Mouse (Mus musculus) MEL (cell line): Measurements from ENCODE around the gene Nxt1. TPM values are rescaled to one million over a fixed set of nuclear protein-coding genes. Genes with fewer than 3 reads are reported as not detected.
A peak's percentile ranks its signal among the peaks of the same experiment; 100 is the strongest.

Source experiments
- DNase-seq: peaks from one replicate; pipeline ENCODE4 v3.0.0; 2011; ENCODE audit warnings: low read depth, low spot score
- H3K27ac ChIP-seq: 2 replicates; pipeline ENCODE4 v1.5.1; 2012; ENCODE audit warnings: low read depth, mild to moderate bottlenecking, control low read depth, low read length, moderate library complexity; ENCODE audit not compliant: control insufficient read depth
- H3K27me3 ChIP-seq, 2 experiments: fragments of 150-350 bp in 1 of 2; sonication (generic) in 1 of 2; 2 replicates each; pipeline ENCODE4 v1.6.1; 2012; ENCODE audit warnings: low read length in 2 of 2, mild to moderate bottlenecking in 2 of 2, improper control_type of control experiment in 1 of 2, moderate library complexity in 1 of 2; ENCODE audit not compliant: insufficient read depth in 2 of 2, control insufficient read depth in 1 of 2
- H3K36me3 ChIP-seq, 2 experiments: 2 replicates each; pipeline ENCODE4 v1.6.1; 2012 to 2014; ENCODE audit warnings: low read length in 2 of 2, improper control_type of control experiment in 1 of 2, inconsistent platforms in 1 of 2, mild to moderate bottlenecking in 1 of 2; ENCODE audit not compliant: insufficient read depth in 2 of 2, control insufficient read depth in 1 of 2
- H3K4me1 ChIP-seq, 2 experiments: fragments of 150-350 bp in 1 of 2; sonication (generic) in 1 of 2; 2 replicates each; pipeline ENCODE4 v1.6.1; 2012; ENCODE audit warnings: low read length in 2 of 2, improper control_type of control experiment in 1 of 2, mild to moderate bottlenecking in 1 of 2; ENCODE audit not compliant: insufficient read depth in 2 of 2, control insufficient read depth in 1 of 2
- H3K4me3 ChIP-seq, 2 experiments: fragments of 150-350 bp in 1 of 2; sonication (generic) in 1 of 2; 2 replicates each; pipeline ENCODE4 v1.5.1; 2012; ENCODE audit warnings: low read depth in 2 of 2, low read length in 2 of 2, mild to moderate bottlenecking in 2 of 2, moderate library complexity in 2 of 2, control low read depth in 1 of 2, improper control_type of control experiment in 1 of 2; ENCODE audit not compliant: control insufficient read depth in 1 of 2, insufficient read depth in 1 of 2
- H3K79me2 ChIP-seq: 2 replicates; pipeline ENCODE4 v1.6.1; 2012; ENCODE audit warnings: mild to moderate bottlenecking, low read length, moderate library complexity; ENCODE audit not compliant: control insufficient read depth, poor library complexity, insufficient read depth
- H3K9ac ChIP-seq: 2 replicates; pipeline ENCODE4 v1.6.1; 2012; ENCODE audit warnings: low read depth, mild to moderate bottlenecking, control low read depth, low read length, moderate library complexity; ENCODE audit not compliant: control insufficient read depth, poor library complexity, severe bottlenecking
- H3K9me3 ChIP-seq: fragments of 150-350 bp; sonication (generic); replicated peaks from 2 replicates; pipeline ENCODE4 v1.6.1; 2012; ENCODE audit warnings: mild to moderate bottlenecking, low read length, improper control_type of control experiment, moderate library complexity; ENCODE audit not compliant: insufficient read depth
- CHD1 ChIP-seq: IDR thresholded peaks from 2 replicates; pipeline ENCODE4 v1.6.1; 2012; ENCODE audit warnings: low read depth, mild to moderate bottlenecking, inconsistent platforms, low read length, improper control_type of control experiment
- CHD2 ChIP-seq: IDR thresholded peaks from 2 replicates; pipeline ENCODE4 v1.6.1; 2011; ENCODE audit warnings: low read length, improper control_type of control experiment
- CTCF ChIP-seq, 3 experiments: IDR thresholded peaks in 2 of 3; conservative IDR thresholded peaks in 1 of 3; 2 replicates each; pipeline ENCODE4 v1.5.1; 2011 to 2012; ENCODE audit warnings: low read length in 3 of 3, low read depth in 2 of 3, mild to moderate bottlenecking in 2 of 3, improper control_type of control experiment in 1 of 3, inconsistent platforms in 1 of 3, mixed read lengths in 1 of 3, moderate library complexity in 1 of 3; ENCODE audit not compliant: control insufficient read depth in 1 of 3, insufficient read depth in 1 of 3, poor library complexity in 1 of 3, severe bottlenecking in 1 of 3
- E2F4 ChIP-seq: IDR thresholded peaks from 2 replicates; pipeline ENCODE4 v1.6.1; 2011; ENCODE audit warnings: low read depth, low read length, improper control_type of control experiment, borderline replicate concordance
- ELF1 ChIP-seq: IDR thresholded peaks from 2 replicates; pipeline ENCODE4 v1.6.1; 2014; ENCODE audit warnings: low read depth, mild to moderate bottlenecking, inconsistent platforms, low read length, improper control_type of control experiment, moderate library complexity
- GABPA ChIP-seq: IDR thresholded peaks from 2 replicates; pipeline ENCODE4 v1.6.1; 2012; ENCODE audit warnings: low read depth, mild to moderate bottlenecking, inconsistent platforms, low read length, improper control_type of control experiment, moderate library complexity
- JUND ChIP-seq: IDR thresholded peaks from 2 replicates; pipeline ENCODE4 v1.6.1; 2011; ENCODE audit warnings: low read depth, mild to moderate bottlenecking, improper control_type of control experiment, low read length
- MAFK ChIP-seq: IDR thresholded peaks from 2 replicates; pipeline ENCODE4 v1.6.1; 2011; ENCODE audit warnings: low read depth, mild to moderate bottlenecking, low read length, improper control_type of control experiment, borderline replicate concordance
- MAX ChIP-seq: IDR thresholded peaks from 2 replicates; pipeline ENCODE4 v1.6.1; 2011; ENCODE audit warnings: low read length, improper control_type of control experiment
- MAZ ChIP-seq: IDR thresholded peaks from 2 replicates; pipeline ENCODE4 v1.6.1; 2012; ENCODE audit warnings: low read depth, mild to moderate bottlenecking, inconsistent platforms, low read length, improper control_type of control experiment
- MEF2A ChIP-seq: IDR thresholded peaks from 2 replicates; pipeline ENCODE4 v1.6.1; 2014; ENCODE audit warnings: low read depth, mild to moderate bottlenecking, inconsistent platforms, low read length, improper control_type of control experiment; ENCODE audit not compliant: poor library complexity, insufficient replicate concordance, severe bottlenecking; ENCODE audit errors: extremely low read depth
- NELFE ChIP-seq: IDR thresholded peaks from 2 replicates; pipeline ENCODE4 v1.6.1; 2011; ENCODE audit warnings: low read depth, low read length, improper control_type of control experiment
- NRF1 ChIP-seq: IDR thresholded peaks from 2 replicates; pipeline ENCODE4 v1.6.1; 2014; ENCODE audit warnings: low read depth, mild to moderate bottlenecking, inconsistent platforms, low read length, improper control_type of control experiment, moderate library complexity; ENCODE audit not compliant: poor library complexity, insufficient read depth, severe bottlenecking
- POLR2AphosphoS5 ChIP-seq: IDR thresholded peaks from 2 replicates; pipeline ENCODE4 v1.6.1; 2012; ENCODE audit warnings: low read depth, borderline replicate concordance, mild to moderate bottlenecking, inconsistent platforms, low read length, moderate library complexity, mixed read lengths
- RCOR1 ChIP-seq: IDR thresholded peaks from 2 replicates; pipeline ENCODE4 v1.6.1; 2012; ENCODE audit warnings: low read depth, mild to moderate bottlenecking, inconsistent platforms, low read length, improper control_type of control experiment
- SIN3A ChIP-seq: IDR thresholded peaks from 2 replicates; pipeline ENCODE4 v1.6.1; 2012; ENCODE audit warnings: low read length, improper control_type of control experiment, inconsistent platforms
- SMC3 ChIP-seq: IDR thresholded peaks from 2 replicates; pipeline ENCODE4 v1.6.1; 2011; ENCODE audit warnings: low read depth, low read length, improper control_type of control experiment
- TAL1 ChIP-seq: IDR thresholded peaks from 2 replicates; pipeline ENCODE4 v1.6.1; 2012; ENCODE audit warnings: mild to moderate bottlenecking, inconsistent platforms, low read length, moderate library complexity, mixed read lengths
- TBP ChIP-seq: IDR thresholded peaks from 2 replicates; pipeline ENCODE4 v1.8.0; 2011; ENCODE audit warnings: low read depth, low read length, improper control_type of control experiment
- TCF12 ChIP-seq: IDR thresholded peaks from 2 replicates; pipeline ENCODE4 v1.6.1; 2014; ENCODE audit warnings: low read depth, mild to moderate bottlenecking, inconsistent platforms, low read length, improper control_type of control experiment, moderate library complexity
- UBTF ChIP-seq: IDR thresholded peaks from 2 replicates; pipeline ENCODE4 v1.6.1; 2012; ENCODE audit warnings: low read depth, mild to moderate bottlenecking, inconsistent platforms, low read length, improper control_type of control experiment, moderate library complexity, borderline replicate concordance; ENCODE audit not compliant: insufficient read depth
- USF2 ChIP-seq, 2 experiments: IDR thresholded peaks; 2 replicates each; pipeline ENCODE4 v1.6.1; 2011 to 2012; ENCODE audit warnings: improper control_type of control experiment in 2 of 2, low read length in 2 of 2, borderline replicate concordance in 1 of 2, inconsistent platforms in 1 of 2, low read depth in 1 of 2, mild to moderate bottlenecking in 1 of 2; ENCODE audit not compliant: insufficient read depth in 1 of 2
- ZC3H11A ChIP-seq: IDR thresholded peaks from 2 replicates; pipeline ENCODE4 v1.6.1; 2012; ENCODE audit warnings: low read depth, mild to moderate bottlenecking, inconsistent platforms, low read length, improper control_type of control experiment
- ZKSCAN1 ChIP-seq: IDR thresholded peaks from 2 replicates; pipeline ENCODE4 v1.6.1; 2012; ENCODE audit warnings: low read depth, mild to moderate bottlenecking, inconsistent platforms, low read length, improper control_type of control experiment, moderate library complexity
- ZMIZ1 ChIP-seq: IDR thresholded peaks from 2 replicates; pipeline ENCODE4 v1.6.1; 2012; ENCODE audit warnings: low read depth, mild to moderate bottlenecking, inconsistent platforms, low read length, improper control_type of control experiment, moderate library complexity
- polyA plus RNA-seq, 2 experiments: library from polyadenylated mRNA; stranded (reverse) in 1 of 2; unstranded in 1 of 2; fragments of >175 nt in 1 of 2; fragments of >200 nt in 1 of 2; gene quantifications; 2 replicates each; pipeline versions ENCODE4 v1.2.1 to v1.2.4; 2012; ENCODE audit warnings: low replicate concordance in 2 of 2, low read depth in 1 of 2; ENCODE audit not compliant: insufficient read length in 2 of 2, insufficient read depth in 1 of 2, missing spikeins in 1 of 2
- total RNA-seq: library from RNA; depleted of rRNA; stranded (reverse); fragments of 300-350 nt; gene quantifications from 2 replicates; pipeline ENCODE4 v1.2.3, GENCODE M21; 2012

The Nxt1 gene
- total and polyA plus RNA-seq, 3 experiments, result 70.5 to 104 TPM; not detected in 1

DNA sequence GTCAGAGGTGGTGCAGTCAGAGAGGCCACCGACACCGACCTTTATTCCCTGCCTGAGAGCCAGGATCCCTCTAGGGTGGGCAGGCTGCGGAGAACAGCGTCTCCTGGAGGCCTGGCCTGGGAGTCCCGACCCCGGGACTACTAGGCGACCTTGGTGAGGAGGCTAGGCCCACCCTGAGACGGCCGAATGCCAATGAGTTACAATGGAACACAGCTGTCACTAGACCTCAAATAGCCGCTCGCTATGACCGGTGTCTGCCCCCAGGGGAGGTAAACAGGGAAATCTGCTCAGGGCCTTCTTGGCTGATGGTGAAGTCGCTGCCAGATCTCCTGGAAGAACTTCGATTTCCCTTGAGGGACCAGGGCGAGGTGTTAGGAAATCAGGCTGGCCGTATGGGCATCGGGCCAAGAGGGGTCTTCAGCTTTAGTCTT lies 9.1 kb downstream of the Nxt1 start:
- Histone ChIP-seq H3K27me3 (no peaks in the 10 kb centered on the region), H3K4me1 (peaks cover 9 to 10% of the 10 kb centered on the region in 2 experiments), H3K27ac (peak overlapping the region; percentile 21; the same call in 1 of the 2 replicates), H3K79me2 (peaks cover 7% of the 10 kb centered on the region), H3K9ac (peak overlapping the region; percentile 90), H3K36me3 (peaks cover 4 to 11% of the 10 kb centered on the region in 2 experiments), H3K4me3 (peak overlapping the region; percentile 95), H3K9me3 (no peaks in the 10 kb centered on the region)
- peak; percentile 57 for DNase-seq
- TF ChIP-seq CHD2, result no peak
- no peak for TF ChIP-seq SIN3A
- peak; percentile 31 to 49 (median 45); a peak in 5 of 6 replicates for TF ChIP-seq CTCF (IDR thresholded peaks at IDR 0.05 in 2 of 3, conservative IDR thresholded peaks at IDR 0.05 in 1 of 3; ENCODE audit: control insufficient read depth in 1 of 3, insufficient read depth in 1 of 3, low read depth in 2 of 3, low read length in 3 of 3, poor library complexity in 1 of 3, severe bottlenecking in 1 of 3)

DNA sequence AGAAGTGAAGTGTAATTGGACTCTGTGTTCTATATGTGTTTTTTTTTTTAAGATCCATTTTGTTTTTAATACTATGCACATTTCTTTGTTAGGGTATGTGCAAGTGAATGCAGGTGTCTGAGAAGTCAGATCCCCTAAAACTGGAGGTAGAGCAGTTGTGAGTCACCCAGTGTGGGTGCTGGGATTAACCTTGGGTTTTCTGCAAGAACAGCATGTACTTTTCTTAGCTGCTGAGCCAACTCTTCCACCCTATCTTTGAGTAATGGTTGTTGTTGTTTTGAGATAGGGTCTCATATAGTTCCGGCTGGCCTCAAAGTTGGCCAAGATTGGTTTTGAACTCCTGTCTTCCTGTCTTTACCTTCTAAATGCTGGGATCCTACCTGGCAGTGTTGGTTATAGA lies 10.6 kb downstream of the Nxt1 start:
- H3K79me2 ChIP-seq, result peaks cover 7% of the 10 kb centered on the region
- H3K9ac ChIP-seq, result no peak overlapping the region
- no peaks in the 10 kb centered on the region for H3K27me3 ChIP-seq
- H3K9me3 ChIP-seq, result no peaks in the 10 kb centered on the region
- peaks cover 2 to 11% of the 10 kb centered on the region in 2 experiments; a peak in 3 of 4 replicates for H3K36me3 ChIP-seq
- H3K4me1 ChIP-seq, result peaks cover 9 to 10% of the 10 kb centered on the region in 2 experiments
- DNase-seq, result no peak
- no peak overlapping the region for H3K27ac ChIP-seq
- no peak overlapping the region for H3K4me3 ChIP-seq
- TF ChIP-seq NRF1 (no peak), CHD1 (no peak), ELF1 (no peak), JUND (no peak), ZMIZ1 (no peak), MEF2A (no peak), UBTF (no peak), TAL1 (no peak), CHD2 (no peak), NELFE (no peak), MAFK (no peak), TCF12 (no peak)

DNA sequence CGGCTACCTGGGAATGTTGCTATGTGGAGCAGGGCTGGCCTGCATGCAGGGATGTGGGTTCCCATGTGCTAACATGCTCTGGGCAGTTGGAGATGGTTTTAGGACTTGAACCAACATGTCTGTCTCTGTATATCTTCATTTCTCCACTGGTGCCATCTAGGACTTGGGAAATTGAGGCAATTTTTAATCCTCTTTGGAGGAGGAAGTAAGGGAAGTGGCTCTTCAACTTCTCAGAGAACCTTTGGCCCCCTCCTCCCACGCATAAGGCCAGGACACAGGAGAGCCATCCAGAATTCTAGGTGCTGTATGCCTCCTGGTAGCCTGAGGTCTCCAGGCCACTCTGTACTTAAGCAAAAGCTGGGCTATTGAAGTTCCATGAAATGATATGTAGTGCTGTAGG lies 12.6 kb downstream of the Nxt1 start:
- Histone ChIP-seq H3K27ac (no peak overlapping the region), H3K36me3 (peaks cover 2 to 5% of the 10 kb centered on the region in 2 experiments)
- TF ChIP-seq TBP, result no peak
- no peak for TF ChIP-seq E2F4
- TF ChIP-seq CHD1, result no peak
- TF ChIP-seq SIN3A, result no peak
- TF ChIP-seq MAX, result no peak
- no peak for TF ChIP-seq ZKSCAN1
- TF ChIP-seq GABPA, result no peak
- TF ChIP-seq ELF1, result no peak
- TF ChIP-seq MAZ, result no peak
- no peak for TF ChIP-seq NRF1
- TF ChIP-seq USF2 (IDR thresholded peaks at IDR 0.05; ENCODE audit: borderline replicate concordance in 1 of 2, insufficient read depth in 1 of 2, low read depth in 1 of 2, low read length in 2 of 2), result no peak
- no peak for TF ChIP-seq ZC3H11A
- no peak for TF ChIP-seq RCOR1
- TF ChIP-seq SMC3, result no peak
- no peak for TF ChIP-seq CTCF (IDR thresholded peaks at IDR 0.05 in 2 of 3, conservative IDR thresholded peaks at IDR 0.05 in 1 of 3; ENCODE audit: control insufficient read depth in 1 of 3, insufficient read depth in 1 of 3, low read depth in 2 of 3, low read length in 3 of 3, poor library complexity in 1 of 3, severe bottlenecking in 1 of 3)
- TF ChIP-seq POLR2AphosphoS5, result no peak

More for the DNA sequence above, 12.6 kb downstream of the Nxt1 start:
- Histone ChIP-seq H3K4me1 (peaks cover 6 to 10% of the 10 kb centered on the region in 2 experiments), H3K79me2 (peaks cover 7% of the 10 kb centered on the region), H3K9me3 (no peaks in the 10 kb centered on the region), H3K9ac (no peak overlapping the region), H3K27me3 (no peaks in the 10 kb centered on the region), H3K4me3 (no peak overlapping the region)
- no peak for DNase-seq
